Mouse (Mus musculus) lung, adult 2 months (tissue): Measurements from ENCODE around the gene Ctdsp1.

ENCODE experiments used
- CTCF ChIP-seq: fragments of 200-500 bp; IDR thresholded peaks from 2 replicates; pipeline ENCODE4 v1.5.1; 2011; ENCODE audit warnings: mild to moderate bottlenecking, low read length, control low read depth; ENCODE audit not compliant: insufficient read depth
- POLR2A ChIP-seq: fragments of 200-500 bp; IDR thresholded peaks from 2 replicates; pipeline ENCODE4 v1.6.1; 2011; ENCODE audit warnings: low read depth, mild to moderate bottlenecking, control low read depth, low read length, borderline replicate concordance; ENCODE audit errors: extremely low read depth

- TF ChIP-seq CTCF (no peak), POLR2A (no peak)
Observed at GRCm38 (mm10) chr1:74344163-74344916, 47.0 kb upstream of the Ctdsp1 start.
